Mouse (Mus musculus) embryo, embryonic 11 days (tissue): ENCODE results near the gene Dpp9.
A peak's percentile ranks its signal among the peaks of the same experiment; 100 is the strongest.

Source experiments
- DNase-seq: peaks from one replicate; pipeline ENCODE4 v3.0.0-alpha.2; 2015

Gene Dpp9

DNA sequence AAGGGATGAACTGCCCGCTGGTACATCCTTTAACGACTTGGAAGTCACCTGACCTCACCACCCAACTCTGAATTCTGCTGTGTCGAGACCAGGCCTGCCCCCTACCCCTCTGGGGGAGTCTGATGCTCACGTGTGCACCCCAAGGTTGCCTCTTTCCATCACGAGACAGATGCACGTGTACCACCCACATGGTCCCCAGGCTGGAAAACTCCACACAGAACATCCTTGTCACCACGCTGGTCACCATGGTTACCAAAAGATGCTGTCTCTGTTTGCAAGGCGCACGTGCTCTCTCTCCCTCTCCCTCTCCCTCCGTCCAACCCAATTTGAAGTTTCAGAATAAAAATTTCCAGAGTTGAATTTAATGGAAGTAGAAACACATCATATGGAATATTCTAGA lies 11.2 kb upstream of the Dpp9 start:
- DNase-seq: no peak

GRCm38 (mm10) chr17:56226566-56226965 lies 7.9 kb upstream of the Dpp9 start:
- DNase-seq: no peak

GRCm38 (mm10) chr17:56224916-56225315 lies 6.2 kb upstream of the Dpp9 start:
- DNase-seq: no peak

- no peak for DNase-seq
Observed at GRCm38 (mm10) chr17:56219805-56220204, 1.1 kb upstream of the Dpp9 start.

DNA sequence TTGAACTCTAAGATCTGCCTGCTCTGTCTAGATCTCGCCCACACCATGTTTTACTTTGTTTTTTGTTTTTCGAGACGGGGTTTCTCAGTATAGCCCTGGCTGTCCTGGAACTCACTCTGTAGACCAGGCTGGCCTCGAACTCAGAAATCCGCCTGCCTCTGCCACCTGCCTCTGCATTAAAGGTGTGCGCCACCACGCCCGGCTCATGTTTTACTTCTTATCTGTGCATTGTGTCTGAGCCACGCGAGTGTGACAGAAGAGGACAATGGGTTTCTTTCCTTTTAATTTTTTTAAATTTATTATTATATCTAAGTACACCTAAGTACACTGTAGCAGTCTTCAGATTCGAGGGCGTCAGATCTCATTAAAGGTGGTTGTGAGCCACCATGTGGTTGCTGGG lies 546 bp upstream of the Dpp9 start:
- no peak for DNase-seq

DNA sequence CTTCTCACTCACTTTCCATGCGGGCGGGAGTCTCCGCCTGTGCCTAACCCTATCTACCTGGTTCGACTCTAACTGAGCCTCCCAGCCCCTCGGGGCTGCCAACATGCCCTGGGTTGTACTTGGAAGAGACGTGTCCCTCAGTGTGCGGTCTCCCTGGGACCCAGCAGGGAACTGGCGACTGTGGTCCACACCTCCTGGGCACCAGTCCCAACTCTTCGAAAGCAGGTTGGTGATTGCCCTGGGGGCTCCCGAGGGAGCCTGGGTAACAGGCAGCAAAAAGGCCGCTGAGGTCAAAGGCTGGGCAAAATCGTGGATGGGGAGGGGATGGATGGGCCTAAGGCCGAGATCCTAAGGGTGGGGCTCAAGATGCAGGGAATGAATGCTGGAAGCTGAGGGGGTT lies 1.0 kb downstream of the Dpp9 start:
- no peak for DNase-seq

DNA sequence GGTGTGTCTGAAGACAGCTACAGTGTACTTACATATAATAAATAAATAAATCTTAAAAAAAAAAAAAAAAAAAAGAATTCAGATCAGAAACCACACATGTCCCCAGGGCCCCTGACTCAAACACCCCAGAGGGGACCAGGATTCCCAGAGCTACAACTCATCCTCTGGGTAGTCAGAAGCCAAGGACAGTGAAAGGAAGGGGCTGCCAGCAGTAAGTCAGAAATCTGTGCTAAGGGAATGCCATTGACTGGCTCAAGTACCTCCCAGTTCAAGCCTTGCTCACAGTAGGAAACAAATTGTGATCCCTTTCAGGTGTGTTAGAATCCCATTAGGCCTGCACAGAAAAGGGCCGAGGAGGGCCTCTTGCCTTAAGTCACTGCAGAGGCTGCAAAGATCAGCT lies 4.5 kb downstream of the Dpp9 start:
- DNase-seq: no peak

DNA sequence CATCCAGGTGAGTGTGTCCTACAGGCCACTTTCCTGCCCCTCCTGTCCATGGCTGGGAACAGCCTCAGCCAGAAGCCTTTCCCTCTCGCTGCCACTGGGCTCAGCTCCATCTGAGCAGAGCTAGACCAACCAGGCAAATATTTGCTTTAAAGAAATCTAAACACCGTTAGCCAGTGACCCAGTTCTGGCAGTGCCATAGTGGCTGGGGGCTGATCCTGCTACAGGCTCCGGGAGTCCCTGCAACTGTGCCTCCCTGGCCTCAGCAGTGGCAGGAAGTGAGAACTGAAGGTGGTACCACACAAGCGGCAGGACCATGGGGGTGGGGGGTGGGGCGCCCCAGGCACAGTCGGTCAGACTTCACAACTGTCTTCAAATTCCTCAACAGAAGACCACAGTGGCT lies 6.0 kb downstream of the Dpp9 start:
- no peak for DNase-seq

- DNase-seq: no peak
Observed at GRCm38 (mm10) chr17:56211090-56211489, 7.6 kb downstream of the Dpp9 start.

- DNase-seq: no peak
Observed at GRCm38 (mm10) chr17:56208821-56209220, 9.9 kb downstream of the Dpp9 start.

GRCm38 (mm10) chr17:56207963-56208530 lies 10.7 kb downstream of the Dpp9 start:
- DNase-seq: no peak

DNA sequence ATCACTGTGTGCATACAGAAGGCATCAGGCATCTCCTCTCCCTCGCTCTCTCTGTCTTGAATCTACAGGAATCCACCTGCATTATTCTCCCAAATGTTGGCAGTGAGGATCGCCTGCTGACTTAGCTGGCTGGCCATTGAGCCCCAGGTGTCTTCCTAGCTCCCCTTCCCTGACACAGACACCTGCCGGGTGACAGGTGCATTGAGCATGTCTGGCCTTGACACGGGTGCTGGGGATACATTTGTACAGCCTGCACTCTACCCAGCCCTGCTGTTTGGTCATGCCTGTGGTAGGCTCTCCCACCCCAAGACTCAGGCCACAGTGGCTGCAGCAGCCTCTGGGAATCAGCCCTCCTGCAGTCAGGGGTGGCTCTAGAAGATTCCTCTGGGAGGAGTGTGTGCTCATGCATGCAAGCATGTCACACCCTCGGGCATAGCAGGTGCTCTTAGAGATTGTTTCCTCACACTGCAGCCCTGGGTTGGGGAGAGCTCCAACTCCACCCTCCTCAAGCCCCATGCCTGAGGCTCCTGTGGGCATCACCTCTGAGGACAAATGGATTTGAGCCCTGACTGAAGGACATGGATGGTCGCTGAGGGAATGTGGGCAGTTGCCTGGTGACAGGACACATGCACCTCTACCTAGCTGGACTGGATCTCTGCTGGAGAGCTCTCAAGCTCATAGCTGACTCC lies 11.6 kb downstream of the Dpp9 start:
- DNase-seq: no peak

DNA sequence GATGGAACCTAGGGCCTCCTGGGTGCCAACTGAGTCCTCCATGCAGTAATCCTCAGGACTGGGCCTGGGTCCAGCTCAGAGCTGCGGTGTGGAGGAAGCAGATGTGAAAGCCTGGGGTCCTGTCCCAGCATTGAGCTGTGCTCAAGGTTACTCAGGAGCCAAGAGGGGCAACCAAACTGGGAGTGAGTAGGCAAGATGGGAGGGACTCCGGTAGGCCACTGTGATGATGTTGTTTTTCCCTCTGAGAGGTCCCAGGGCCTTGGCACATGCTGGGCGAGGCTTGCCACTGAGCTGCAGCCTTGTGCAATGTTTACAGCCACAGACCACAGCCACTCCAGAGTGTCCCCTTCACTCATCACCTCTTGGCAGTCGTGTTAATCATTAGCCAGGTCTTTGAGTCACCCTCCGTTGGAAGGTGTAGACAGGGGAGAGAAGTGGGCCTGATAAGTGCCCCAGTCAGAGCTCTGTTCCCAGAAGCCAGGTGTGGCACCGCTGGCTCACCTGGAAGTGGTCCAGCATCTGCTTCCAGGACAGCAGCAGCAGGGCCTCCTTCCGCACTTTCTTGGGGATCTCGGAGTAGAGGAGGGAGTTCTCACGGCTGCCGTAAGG lies 12.3 kb downstream of the Dpp9 start:
- DNase-seq: no peak

DNA sequence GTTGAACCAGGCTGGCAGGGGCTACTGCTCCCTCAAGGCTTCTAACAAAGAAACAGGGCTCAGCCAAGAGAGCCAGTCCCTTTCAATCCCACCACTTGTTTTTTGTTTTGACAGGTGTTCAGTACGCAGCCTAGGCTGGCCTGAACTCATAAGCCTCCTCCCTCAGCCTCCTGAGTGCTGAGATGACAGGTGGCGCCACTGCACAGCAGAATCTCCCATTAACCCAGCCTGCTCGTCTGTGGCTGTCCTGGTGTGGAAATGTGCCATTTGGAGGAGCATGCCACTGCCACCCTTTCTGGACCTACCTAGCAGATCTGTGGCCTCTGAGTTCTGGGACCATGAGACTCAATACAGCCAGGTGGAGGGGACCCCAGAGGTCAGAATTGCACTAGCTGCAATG lies 15.0 kb downstream of the Dpp9 start:
- no peak for DNase-seq

GRCm38 (mm10) chr17:56202476-56202875 lies 16.2 kb downstream of the Dpp9 start:
- DNase-seq: no peak

GRCm38 (mm10) chr17:56201642-56202041 lies 17.1 kb downstream of the Dpp9 start:
- no peak for DNase-seq

- DNase-seq: no peak
Observed at GRCm38 (mm10) chr17:56200586-56200985, 18.1 kb downstream of the Dpp9 start.

GRCm38 (mm10) chr17:56196860-56197259 lies 21.8 kb downstream of the Dpp9 start:
- DNase-seq: no peak

DNA sequence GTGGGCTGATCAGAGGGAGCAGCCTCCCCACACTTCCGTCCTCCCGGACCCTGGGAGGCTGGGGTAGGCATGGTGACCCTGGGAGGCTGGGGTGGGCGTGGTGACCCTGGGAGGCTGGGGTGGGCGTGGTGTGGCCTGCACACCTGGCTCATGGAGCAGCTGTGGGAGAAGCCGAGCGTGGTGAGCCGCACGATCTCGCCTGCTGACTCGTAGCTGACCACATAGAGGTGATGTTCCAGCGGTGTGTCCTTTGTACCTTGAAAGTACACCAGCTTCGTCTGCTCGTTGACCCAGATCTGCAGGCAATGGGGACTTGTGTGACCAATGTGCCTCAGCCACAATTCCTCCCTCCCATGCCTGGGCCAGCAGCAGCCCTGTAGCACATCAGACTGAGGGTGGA lies 23.9 kb downstream of the Dpp9 start:
- DNase-seq: no peak

DNA sequence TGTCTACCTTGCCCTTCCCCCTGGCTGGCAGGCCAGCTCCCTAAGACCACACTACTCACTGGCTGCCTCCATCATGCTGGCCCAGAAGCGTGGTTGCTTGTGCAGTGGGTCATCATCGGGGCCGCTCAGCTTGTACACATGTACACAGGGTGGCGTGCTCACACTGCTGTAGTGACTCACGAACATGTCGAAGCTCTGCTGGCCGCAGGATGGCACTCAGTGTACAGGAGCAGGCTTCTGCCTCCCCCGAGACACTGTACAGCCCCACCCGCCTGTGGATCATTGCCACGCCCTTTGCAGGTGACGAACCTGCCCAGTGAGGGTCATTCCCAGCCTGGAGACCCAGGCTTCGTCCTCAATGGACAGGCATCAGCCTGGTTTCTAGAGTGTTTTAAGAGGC lies 24.3 kb downstream of the Dpp9 start:
- no peak for DNase-seq

DNA sequence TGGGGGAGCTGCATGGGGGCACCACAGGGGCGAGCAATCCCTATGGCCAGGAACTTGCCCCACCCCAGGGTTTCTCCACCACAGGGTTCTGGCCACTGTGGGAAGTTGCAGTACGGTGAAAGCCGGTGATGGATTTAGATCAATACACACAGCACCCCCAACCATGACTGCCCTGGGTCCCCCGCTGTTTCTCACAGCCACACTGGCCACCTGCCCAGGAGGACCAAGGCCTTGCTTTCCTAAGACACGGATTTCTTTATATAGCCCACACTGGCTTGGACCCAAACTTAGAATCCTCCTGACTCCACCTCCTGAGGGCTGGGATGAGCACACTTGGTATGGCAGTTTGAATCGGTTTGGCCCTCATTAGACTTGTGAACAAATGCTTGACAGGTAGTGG lies 27.4 kb downstream of the Dpp9 start:
- DNase-seq: no peak

GRCm38 (mm10) chr17:56185281-56186141 lies 33.2 kb downstream of the Dpp9 start:
- peak; percentile 60 for DNase-seq

GRCm38 (mm10) chr17:56183658-56184103 lies 35.0 kb downstream of the Dpp9 start, which contains the start of gene Mydgf:
Gene Mydgf, minus strand, starts transcription at chr17:56183920.
- DNase-seq: peak; percentile 98
